Mouse (Mus musculus): ENCODE measurements around the gene Slc38a7.

GRCm38 (mm10) chr8:95888285-95889136, 35.2 kb upstream of the Slc38a7 start, which contains the start of gene Got2:
- TF ChIP-seq CTCF (IDR thresholded peaks at IDR 0.05; ENCODE audit: low read depth) (peak; percentile 96), EP300 (IDR thresholded peaks at IDR 0.05; ENCODE audit: low read depth) (no peak)
